Mouse (Mus musculus) thymus, adult 2 months (tissue): Measurements from ENCODE around the gene Fam228a.

Experiments
- CTCF ChIP-seq: fragments of 200-500 bp; IDR thresholded peaks from 2 replicates; pipeline ENCODE4 v1.5.1; 2012; ENCODE audit warnings: mild to moderate bottlenecking, control low read depth, low read length, moderate library complexity, borderline replicate concordance; ENCODE audit not compliant: control insufficient read depth, poor library complexity, insufficient read depth; ENCODE audit errors: extremely low read depth
- POLR2A ChIP-seq: fragments of 200-500 bp; IDR thresholded peaks from 2 replicates; pipeline ENCODE4 v1.6.1; 2012; ENCODE audit warnings: mild to moderate bottlenecking, low read length, control low read depth, moderate library complexity; ENCODE audit not compliant: control insufficient read depth, poor library complexity, insufficient read depth; ENCODE audit errors: extremely low read depth

GRCm38 (mm10) chr12:4707488-4708017 is 30.7 kb downstream of the Fam228a start:
- TF ChIP-seq CTCF (no peak), POLR2A (no peak)
